Mouse (Mus musculus) liver, embryonic 16.5 days (tissue): ENCODE data around the gene Hhex. TPM values are rescaled to one million over a fixed set of nuclear protein-coding genes. Genes with fewer than 3 reads are reported as not detected.

Experiments
- ATAC-seq: fragments of 200-750 bp; cut with Nextera tagmentation; 2 replicates; pipeline ENCODE4 v1.8.0; 2017; ENCODE audit warnings: low read depth, mild to moderate bottlenecking, moderate number of reproducible peaks, moderate library complexity
- H3K27ac ChIP-seq: fragments of 300-500 bp; sonication (generic); 2 replicates; pipeline ENCODE4 v1.5.1; 2014; ENCODE audit warnings: mild to moderate bottlenecking, low read length
- H3K27me3 ChIP-seq: fragments of 300-500 bp; sonication (generic); 2 replicates; pipeline ENCODE4 v1.6.1; 2014; ENCODE audit warnings: low read depth, low read length, mixed read lengths; ENCODE audit not compliant: control insufficient read depth, insufficient read depth
- H3K36me3 ChIP-seq: fragments of 300-500 bp; sonication (generic); 2 replicates; pipeline ENCODE4 v1.6.1; 2014; ENCODE audit warnings: mild to moderate bottlenecking; ENCODE audit not compliant: control insufficient read depth, insufficient read depth
- H3K4me1 ChIP-seq: fragments of 300-500 bp; sonication (generic); 2 replicates; pipeline ENCODE4 v1.6.1; 2014; ENCODE audit warnings: low read depth, low read length, mixed read lengths; ENCODE audit not compliant: control insufficient read depth
- H3K4me2 ChIP-seq: fragments of 300-500 bp; sonication (generic); 2 replicates; pipeline ENCODE4 v1.6.1; 2014; ENCODE audit warnings: low read depth, low read length, mixed read lengths
- H3K4me3 ChIP-seq: fragments of 300-500 bp; sonication (generic); 2 replicates; pipeline ENCODE4 v1.5.1; 2014; ENCODE audit warnings: low read depth, mild to moderate bottlenecking, low read length
- H3K9ac ChIP-seq: fragments of 300-500 bp; sonication (generic); 2 replicates; pipeline ENCODE4 v1.6.1; 2014; ENCODE audit warnings: low read depth, low read length
- H3K9me3 ChIP-seq: fragments of 300-500 bp; sonication (generic); replicated peaks from 2 replicates; pipeline ENCODE4 v1.6.1; 2016; ENCODE audit warnings: low read length; ENCODE audit not compliant: control insufficient read depth
- WGBS: fragments of 180-500 bp; shearing (Covaris S2); extraction: QIAGEN DNeasy Blood & Tissue Kit; methylation state at CpG from one replicate; pipeline ENCODE4 v1.1.7; 2014; ENCODE audit not compliant: insufficient replicate concordance; 5-methylcytosine and 5-hydroxymethylcytosine counted together
- polyA plus RNA-seq: library from polyadenylated mRNA; unstranded; fragments of >200 nt; fragmentation: Nextera tagmentation; extraction: Ambion mirVana; gene quantifications from 2 replicates; pipeline ENCODE4 v1.2.1, GENCODE M21; 2015

Hhex gene
- polyA plus RNA-seq, 1 experiment from 2014 or later, result 34.2 TPM

DNA sequence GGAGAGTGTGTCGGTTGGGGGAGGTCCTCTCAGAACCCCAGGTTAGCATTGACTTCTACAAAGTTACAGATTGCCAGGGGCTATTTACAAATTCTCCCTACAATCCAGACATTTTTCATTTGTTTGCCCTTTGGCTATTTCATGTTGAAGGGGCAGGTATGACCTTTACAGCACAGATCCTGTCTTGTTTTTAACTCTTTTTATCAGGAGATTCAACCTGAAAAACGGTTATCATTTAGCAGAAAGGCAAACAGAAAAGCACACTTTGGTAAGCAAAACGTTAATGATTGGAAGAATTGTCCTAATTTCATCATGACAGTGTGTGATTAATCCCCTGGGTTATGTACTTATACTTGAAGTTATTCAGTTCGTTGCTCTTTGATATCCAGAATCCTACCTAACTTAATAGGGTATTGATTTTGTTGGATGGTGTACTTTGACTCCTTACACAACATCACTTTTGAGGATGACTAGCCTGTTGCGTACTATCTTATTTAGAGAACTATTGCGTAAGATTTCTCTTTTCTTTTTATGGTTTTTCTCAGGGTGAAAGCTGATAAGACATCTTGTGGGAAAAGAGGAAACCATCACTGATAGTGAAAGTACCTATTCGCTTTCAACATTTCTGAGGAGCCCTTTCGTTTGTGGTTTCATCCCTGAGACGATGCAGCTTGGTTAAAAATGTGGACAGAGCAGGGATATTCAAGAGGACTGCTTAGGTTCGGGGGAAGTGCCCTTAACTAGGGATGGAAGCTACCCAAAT, 8.1 kb downstream of the Hhex start:
- no peaks in the 10 kb centered on the region for H3K27me3 ChIP-seq
- ATAC-seq, result peak; percentile 72
- 16% methylated on average over 10 of the region's 10 CpGs for WGBS
- no peak overlapping the region for H3K4me3 ChIP-seq
- H3K9me3 ChIP-seq, result no peaks in the 10 kb centered on the region
- H3K4me2 ChIP-seq, result 0 out of 2 replicates have a peak overlapping the region, but pooled peaks have one; percentile 20
- H3K4me1 ChIP-seq, result peaks cover 5% of the 10 kb centered on the region
- H3K9ac ChIP-seq, result no peak overlapping the region
- H3K36me3 ChIP-seq, result no peaks in the 10 kb centered on the region
- H3K27ac ChIP-seq, result peak overlapping the region; percentile 67

DNA sequence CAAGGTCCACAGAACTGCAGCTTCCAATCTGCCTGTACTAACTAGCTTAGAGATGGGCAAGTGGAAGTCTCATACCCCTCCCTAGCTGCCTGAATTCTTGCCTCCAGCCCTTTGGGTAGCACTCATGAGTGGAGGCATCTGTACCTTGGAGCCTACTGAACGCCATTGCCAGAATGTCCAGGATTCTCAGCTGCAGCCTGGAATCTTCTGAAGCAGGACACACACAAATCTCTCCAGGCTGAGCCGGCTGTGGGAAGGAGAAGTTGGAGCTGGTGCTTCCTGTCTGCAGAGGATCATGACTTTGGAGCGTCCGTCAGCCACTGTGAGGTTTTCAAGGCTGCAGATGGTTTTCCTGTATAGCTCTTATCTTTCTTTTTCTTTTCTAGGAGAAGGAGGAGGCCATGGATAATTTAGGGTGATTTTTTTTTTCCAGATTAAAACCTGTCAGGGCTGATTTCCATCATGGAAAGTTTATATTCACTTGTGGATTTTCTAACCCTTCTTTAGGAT, 9.1 kb downstream of the Hhex start:
- Histone ChIP-seq H3K4me1 (peaks cover 5% of the 10 kb centered on the region), H3K27ac (no peak overlapping the region), H3K4me3 (no peak overlapping the region), H3K4me2 (no peak overlapping the region), H3K9me3 (no peaks in the 10 kb centered on the region), H3K9ac (no peak overlapping the region), H3K27me3 (no peaks in the 10 kb centered on the region), H3K36me3 (no peaks in the 10 kb centered on the region)
- no peak for ATAC-seq
- WGBS, result 7% methylated on average over 4 of the region's 4 CpGs

DNA sequence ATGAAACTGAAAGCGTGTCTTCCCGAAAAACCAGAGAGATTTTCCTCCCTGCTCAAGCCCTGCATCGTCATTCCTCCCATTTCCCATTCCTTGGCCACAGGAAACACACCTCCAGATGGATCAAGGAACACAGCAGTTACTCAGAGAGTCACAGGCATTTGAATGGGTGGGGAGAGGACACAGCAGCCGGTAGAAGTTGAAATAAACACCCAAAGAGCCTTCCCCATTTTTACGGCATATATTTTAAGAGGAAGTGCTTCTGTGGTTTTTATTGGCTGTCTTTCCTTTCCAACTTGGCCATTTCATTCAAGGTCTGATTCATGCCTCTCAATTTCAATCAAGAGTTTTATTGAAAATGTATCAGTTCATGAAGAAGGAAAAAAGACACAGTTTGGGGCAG, 13.6 kb downstream of the Hhex start:
- ATAC-seq, result no peak
- Histone ChIP-seq H3K27me3 (no peaks in the 10 kb centered on the region), H3K36me3 (no peaks in the 10 kb centered on the region), H3K9me3 (no peaks in the 10 kb centered on the region), H3K4me3 (peak overlapping the region; percentile 25; the same call in 1 of the 2 replicates), H3K4me2 (0 out of 2 replicates have a peak overlapping the region, but pooled peaks have one; percentile 12), H3K4me1 (peaks cover 5% of the 10 kb centered on the region), H3K9ac (no peak overlapping the region), H3K27ac (no peak overlapping the region)
- 25% methylated on average over 5 of the region's 5 CpGs for WGBS

DNA sequence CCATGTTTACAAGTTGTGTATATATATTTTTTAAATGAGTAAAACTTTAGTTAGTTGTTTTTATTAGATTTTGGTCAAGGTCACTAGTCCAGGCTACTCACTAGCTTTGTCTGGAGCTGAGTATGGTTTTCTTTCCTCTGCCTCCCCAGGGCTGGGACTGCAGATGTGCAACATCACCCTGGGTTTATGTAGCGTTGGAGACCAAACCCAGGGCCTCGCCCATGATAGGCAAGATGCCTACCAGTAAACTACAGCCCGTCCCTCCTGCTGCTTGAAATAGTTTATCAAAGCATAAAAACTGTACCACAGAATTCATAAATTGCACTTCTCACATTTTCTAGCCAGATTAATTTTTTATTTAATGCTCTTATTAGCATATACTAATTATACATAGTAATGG, 14.6 kb downstream of the Hhex start:
- no peak for ATAC-seq
- WGBS, result 41% methylated on average over 3 of the region's 3 CpGs

DNA sequence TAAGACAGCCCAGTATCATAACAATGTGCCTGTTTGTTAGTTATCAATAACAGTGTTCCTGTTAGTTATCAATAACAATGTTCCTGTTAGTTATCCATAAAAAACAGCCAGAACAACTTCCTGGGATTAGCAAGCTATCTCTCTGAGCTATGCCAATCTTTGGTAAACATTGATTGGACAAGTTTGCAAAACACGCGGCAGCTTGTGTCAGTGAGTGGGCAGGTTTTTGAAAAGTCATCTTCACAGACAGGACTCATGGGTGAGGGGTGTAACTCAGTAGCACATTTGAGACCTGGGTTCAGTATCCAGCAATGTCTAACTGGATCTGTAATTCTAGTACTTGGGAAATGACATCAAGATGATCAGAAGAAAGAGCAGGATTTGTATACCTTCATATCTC, 20.9 kb downstream of the Hhex start:
- H3K36me3 ChIP-seq, result no peaks in the 10 kb centered on the region
- WGBS, result 42% methylated on average over 2 of the region's 2 CpGs
- H3K9ac ChIP-seq, result no peak overlapping the region
- H3K9me3 ChIP-seq, result peaks cover 2% of the 10 kb centered on the region; the same call in 1 of the 2 replicates
- no peak overlapping the region for H3K4me2 ChIP-seq
- no peak overlapping the region for H3K4me3 ChIP-seq
- no peak overlapping the region for H3K27ac ChIP-seq
- ATAC-seq, result no peak
- no peaks in the 10 kb centered on the region for H3K4me1 ChIP-seq
- no peaks in the 10 kb centered on the region for H3K27me3 ChIP-seq

More for the DNA sequence above, 14.6 kb downstream of the Hhex start:
- Histone ChIP-seq H3K9me3 (no peaks in the 10 kb centered on the region), H3K9ac (no peak overlapping the region), H3K27ac (no peak overlapping the region), H3K36me3 (no peaks in the 10 kb centered on the region), H3K4me3 (no peak overlapping the region), H3K4me2 (no peak overlapping the region), H3K27me3 (no peaks in the 10 kb centered on the region), H3K4me1 (no peaks in the 10 kb centered on the region)

DNA sequence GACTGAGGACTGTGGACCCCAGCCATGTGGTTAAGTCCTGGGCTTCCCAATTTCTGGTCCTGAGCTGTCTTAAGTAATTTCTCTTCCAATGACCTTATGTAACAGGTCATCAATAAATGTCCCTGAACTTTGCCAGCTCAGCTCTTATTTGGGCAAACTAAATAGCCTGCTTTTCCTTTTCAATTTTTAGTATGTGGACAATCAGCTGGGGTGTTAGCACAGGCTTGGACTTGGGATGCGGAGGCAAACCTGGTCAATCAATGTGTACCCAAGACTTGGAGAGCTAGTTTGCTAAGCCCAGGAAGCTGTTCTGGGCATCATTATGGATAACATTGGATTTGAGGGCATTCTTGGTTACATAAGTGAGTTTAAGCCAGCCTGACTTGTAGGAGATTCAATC, 21.4 kb downstream of the Hhex start:
- Histone ChIP-seq H3K27me3 (no peaks in the 10 kb centered on the region), H3K9ac (no peak overlapping the region), H3K4me3 (no peak overlapping the region), H3K9me3 (peaks cover 2% of the 10 kb centered on the region; the same call in 1 of the 2 replicates), H3K4me2 (no peak overlapping the region), H3K4me1 (no peaks in the 10 kb centered on the region), H3K27ac (no peak overlapping the region), H3K36me3 (no peaks in the 10 kb centered on the region)
- 82% methylated on average over 1 of the region's 1 CpGs for WGBS
- ATAC-seq, result no peak

DNA sequence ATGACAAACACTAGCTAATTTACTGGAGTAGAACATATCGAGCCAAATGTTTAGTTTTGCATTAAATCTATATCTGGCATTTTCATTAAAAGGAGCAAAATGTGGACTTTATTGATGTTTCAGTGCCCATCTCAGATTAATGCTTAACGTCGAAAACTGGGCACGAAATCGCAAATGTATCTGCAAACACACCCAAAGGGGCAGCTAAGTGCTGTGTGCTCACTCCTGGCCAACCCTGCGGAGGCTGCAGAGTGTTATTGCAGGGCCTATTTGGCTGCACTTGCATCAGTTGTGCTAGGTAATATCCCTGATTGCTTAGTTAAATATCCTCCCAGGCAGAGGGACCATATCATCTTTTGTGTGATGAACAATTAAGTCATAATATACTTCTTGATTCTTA, 23.4 kb downstream of the Hhex start:
- peaks cover 2% of the 10 kb centered on the region; the same call in 1 of the 2 replicates for H3K9me3 ChIP-seq
- H3K27me3 ChIP-seq, result no peaks in the 10 kb centered on the region
- H3K27ac ChIP-seq, result no peak overlapping the region
- ATAC-seq, result no peak
- WGBS, result 74% methylated on average over 6 of the region's 6 CpGs
- H3K4me2 ChIP-seq, result no peak overlapping the region
- no peaks in the 10 kb centered on the region for H3K36me3 ChIP-seq
- no peak overlapping the region for H3K4me3 ChIP-seq
- H3K9ac ChIP-seq, result no peak overlapping the region
- no peaks in the 10 kb centered on the region for H3K4me1 ChIP-seq

DNA sequence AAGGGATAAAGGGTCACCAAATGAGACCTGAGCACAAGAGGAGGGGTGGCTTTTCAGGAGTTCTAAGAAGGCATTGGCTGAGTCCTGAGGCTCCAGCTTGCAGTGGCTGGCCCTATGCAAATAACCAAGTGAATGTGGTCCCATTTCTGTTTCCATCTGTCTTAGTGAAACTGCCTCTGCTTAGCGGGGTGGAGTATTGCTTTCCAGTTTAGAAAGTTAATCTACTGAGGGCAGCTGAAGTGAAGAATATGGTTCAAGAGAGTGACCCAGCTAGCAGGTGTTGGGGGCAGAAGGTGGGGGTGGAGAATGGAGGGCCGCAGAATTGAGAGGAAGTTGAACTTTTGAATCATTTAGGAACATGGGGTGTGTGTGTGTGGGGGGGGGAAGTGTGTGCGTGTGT, 31.8 kb downstream of the Hhex start:
- Histone ChIP-seq H3K36me3 (no peaks in the 10 kb centered on the region), H3K4me1 (no peaks in the 10 kb centered on the region), H3K9ac (no peak overlapping the region), H3K27ac (no peak overlapping the region), H3K4me3 (no peak overlapping the region), H3K9me3 (no peaks in the 10 kb centered on the region), H3K4me2 (no peak overlapping the region), H3K27me3 (no peaks in the 10 kb centered on the region)
- WGBS, result 36% methylated on average over 3 of the region's 3 CpGs
- ATAC-seq, result no peak

DNA sequence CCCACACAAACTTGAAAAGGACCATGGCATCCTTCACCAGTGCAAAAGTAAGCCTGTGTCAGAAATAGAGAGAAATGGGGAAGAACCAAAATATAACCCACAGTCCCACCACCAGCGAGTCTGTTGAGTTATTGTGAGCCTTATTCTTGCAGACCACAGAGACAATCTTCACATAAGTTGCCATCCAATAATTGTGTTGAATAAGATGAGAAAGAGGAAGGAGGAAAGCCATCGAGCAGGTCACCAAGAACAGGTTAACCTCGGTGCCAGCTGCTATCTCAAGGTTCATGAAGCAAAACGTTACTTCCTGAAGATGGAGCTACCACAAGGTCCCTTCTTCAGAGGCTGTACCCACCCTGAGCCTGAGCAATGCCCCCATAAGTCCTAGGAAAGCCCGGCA, 32.4 kb downstream of the Hhex start:
- 37% methylated on average over 5 of the region's 5 CpGs for WGBS
- Histone ChIP-seq H3K4me3 (no peak overlapping the region), H3K4me1 (no peaks in the 10 kb centered on the region), H3K27ac (no peak overlapping the region), H3K4me2 (no peak overlapping the region), H3K27me3 (no peaks in the 10 kb centered on the region), H3K36me3 (no peaks in the 10 kb centered on the region), H3K9ac (no peak overlapping the region), H3K9me3 (no peaks in the 10 kb centered on the region)
- ATAC-seq, result no peak
